Mouse (Mus musculus): Measurements from ENCODE around the gene Zfp109. TPM values are rescaled to one million over a fixed set of nuclear protein-coding genes. Genes with fewer than 3 reads are reported as not detected.

Gene Zfp109
- 2.0 TPM for polyA plus RNA-seq (2014; fragmentation: Illumina TruSeq; extraction: RNeasy Lipid Tissue Mini Kit (QIAGEN cat#74804); ENCODE audit: low read depth, low replicate concordance)

GRCm38 (mm10) chr7:24237040-24237791 lies at the start of gene Zfp109:
Gene Zfp109 (minus strand): TSS chr7:24237560.

DNA sequence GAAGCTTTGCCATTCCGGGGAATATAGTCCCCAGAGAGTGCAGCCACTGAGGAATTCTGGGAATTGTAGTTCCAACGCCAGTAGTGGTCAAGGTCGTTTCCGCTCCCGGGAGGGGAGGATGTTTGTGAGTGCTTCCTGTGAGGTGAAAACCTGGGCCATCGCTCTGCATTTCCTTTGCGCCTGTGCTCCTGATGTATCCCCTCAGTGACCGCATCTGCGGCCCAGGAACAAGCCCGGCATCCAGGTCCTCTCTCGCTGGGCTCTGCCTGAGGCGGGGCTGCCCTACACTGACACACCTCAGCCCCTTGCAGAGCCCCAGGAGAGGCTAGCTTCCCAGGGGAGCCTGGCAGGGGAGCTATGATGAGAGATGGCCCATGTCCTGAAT lies 32.9 kb upstream of the Zfp109 start, which contains the start of gene Zfp93:
Zfp93 (plus strand) TSS at position 133 of the 385 bp plus-strand sequence.

DNA sequence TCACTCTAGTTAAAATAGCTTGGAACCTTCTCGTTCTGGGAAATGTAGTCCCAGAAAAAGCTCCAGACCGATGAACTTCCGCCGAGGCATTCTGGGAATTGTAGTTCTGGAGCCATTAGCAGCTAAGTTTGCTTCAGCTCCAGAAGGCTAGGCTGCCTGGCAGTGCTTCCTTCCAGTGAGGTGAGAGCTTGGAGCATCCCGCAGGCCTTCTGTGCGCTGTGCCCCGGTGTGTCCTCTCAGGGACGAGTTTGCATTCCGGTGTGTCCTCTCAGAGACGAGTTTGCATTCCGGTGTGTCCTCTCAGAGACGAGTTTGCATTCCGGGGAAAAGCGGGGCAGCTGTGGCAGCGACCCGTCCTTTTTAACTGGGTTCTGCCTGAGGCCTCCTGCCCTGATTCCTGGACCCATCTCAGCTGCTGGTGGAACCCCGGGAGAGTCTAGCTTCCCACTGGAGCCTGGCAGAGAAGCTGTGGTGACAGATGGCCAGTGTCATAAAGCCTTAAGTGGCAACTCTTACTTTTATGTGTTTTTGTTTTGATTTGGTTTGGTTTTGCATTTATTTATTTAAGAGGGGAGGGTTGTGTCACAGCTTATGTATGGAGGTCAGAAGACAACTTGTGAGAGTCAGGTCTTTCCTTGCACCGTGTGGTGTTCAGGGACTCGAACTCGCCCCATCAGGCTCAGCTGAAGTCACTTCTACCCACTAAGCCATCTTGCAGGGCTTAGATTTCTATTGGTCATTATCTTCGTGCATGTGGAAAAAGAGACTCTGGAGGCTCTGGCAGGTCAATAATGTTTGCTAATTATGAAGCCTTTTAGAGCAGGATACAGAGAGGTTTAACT lies 17.5 kb upstream of the Zfp109 start, which contains the start of gene Zfp108:
Zfp108 (plus strand) TSS at position 162 of the 842 bp plus-strand sequence.

GRCm38 (mm10) chr7:24211343-24211742 lies 26.0 kb downstream of the Zfp109 start, which contains the start of gene Zfp111:
Gene Zfp111 (minus strand): TSS chr7:24211443.

Other genes starting within 250 kb of the Zfp109 start
- gene V1rd19, start 235.9 kb downstream of the Zfp109 start, polyA plus RNA-seq (2014; fragmentation: Illumina TruSeq; extraction: RNeasy Lipid Tissue Mini Kit (QIAGEN cat#74804); ENCODE audit: low read depth, low replicate concordance) = not detected
- gene Vmn1r183, start 184.3 kb downstream of the Zfp109 start, polyA plus RNA-seq (2014; fragmentation: Illumina TruSeq; extraction: RNeasy Lipid Tissue Mini Kit (QIAGEN cat#74804); ENCODE audit: low read depth, low replicate concordance) = not detected
- 15.8 TPM for gene Zfp180, start 155.6 kb downstream of the Zfp109 start, polyA plus RNA-seq (2014; fragmentation: Illumina TruSeq; extraction: RNeasy Lipid Tissue Mini Kit (QIAGEN cat#74804); ENCODE audit: low read depth, low replicate concordance)
- 4.6 TPM for gene Zfp112, start 125.2 kb downstream of the Zfp109 start, polyA plus RNA-seq (2014; fragmentation: Illumina TruSeq; extraction: RNeasy Lipid Tissue Mini Kit (QIAGEN cat#74804); ENCODE audit: low read depth, low replicate concordance)
- gene Zfp235, start 103.4 kb downstream of the Zfp109 start, polyA plus RNA-seq (2014; fragmentation: Illumina TruSeq; extraction: RNeasy Lipid Tissue Mini Kit (QIAGEN cat#74804); ENCODE audit: low read depth, low replicate concordance) = 4.2 TPM
- gene Zfp114, start 62.5 kb downstream of the Zfp109 start, polyA plus RNA-seq (2014; fragmentation: Illumina TruSeq; extraction: RNeasy Lipid Tissue Mini Kit (QIAGEN cat#74804); ENCODE audit: low read depth, low replicate concordance) = 0.13 TPM
- gene Zfp111, start 26.1 kb downstream of the Zfp109 start, polyA plus RNA-seq (2014; fragmentation: Illumina TruSeq; extraction: RNeasy Lipid Tissue Mini Kit (QIAGEN cat#74804); ENCODE audit: low read depth, low replicate concordance) = 4.3 TPM
- gene Zfp108, start 17.2 kb upstream of the Zfp109 start, polyA plus RNA-seq (2014; fragmentation: Illumina TruSeq; extraction: RNeasy Lipid Tissue Mini Kit (QIAGEN cat#74804); ENCODE audit: low read depth, low replicate concordance) = 2.1 TPM
- 4.3 TPM for gene Zfp93, start 32.9 kb upstream of the Zfp109 start, polyA plus RNA-seq (2014; fragmentation: Illumina TruSeq; extraction: RNeasy Lipid Tissue Mini Kit (QIAGEN cat#74804); ENCODE audit: low read depth, low replicate concordance)
- 3.4 TPM for gene Zfp61, start 63.7 kb upstream of the Zfp109 start, polyA plus RNA-seq (2014; fragmentation: Illumina TruSeq; extraction: RNeasy Lipid Tissue Mini Kit (QIAGEN cat#74804); ENCODE audit: low read depth, low replicate concordance)
- gene Zfp94, start 79.1 kb upstream of the Zfp109 start, polyA plus RNA-seq (2014; fragmentation: Illumina TruSeq; extraction: RNeasy Lipid Tissue Mini Kit (QIAGEN cat#74804); ENCODE audit: low read depth, low replicate concordance) = 3.9 TPM
- gene Tescl, start 96.4 kb upstream of the Zfp109 start, polyA plus RNA-seq (2014; fragmentation: Illumina TruSeq; extraction: RNeasy Lipid Tissue Mini Kit (QIAGEN cat#74804); ENCODE audit: low read depth, low replicate concordance) = not detected
- gene Lypd5, start 111.6 kb upstream of the Zfp109 start, polyA plus RNA-seq (2014; fragmentation: Illumina TruSeq; extraction: RNeasy Lipid Tissue Mini Kit (QIAGEN cat#74804); ENCODE audit: low read depth, low replicate concordance) = not detected
- 0.47 TPM for gene Kcnn4, start 132.7 kb upstream of the Zfp109 start, polyA plus RNA-seq (2014; fragmentation: Illumina TruSeq; extraction: RNeasy Lipid Tissue Mini Kit (QIAGEN cat#74804); ENCODE audit: low read depth, low replicate concordance)
- 12.3 TPM for gene Smg9, start 162.1 kb upstream of the Zfp109 start, polyA plus RNA-seq (2014; fragmentation: Illumina TruSeq; extraction: RNeasy Lipid Tissue Mini Kit (QIAGEN cat#74804); ENCODE audit: low read depth, low replicate concordance)
- not detected for gene Irgc1, start 214.7 kb upstream of the Zfp109 start, polyA plus RNA-seq (2014; fragmentation: Illumina TruSeq; extraction: RNeasy Lipid Tissue Mini Kit (QIAGEN cat#74804); ENCODE audit: low read depth, low replicate concordance)
- 4.3 TPM for gene Plaur, start 224.9 kb upstream of the Zfp109 start, polyA plus RNA-seq (2014; fragmentation: Illumina TruSeq; extraction: RNeasy Lipid Tissue Mini Kit (QIAGEN cat#74804); ENCODE audit: low read depth, low replicate concordance)
- gene Cadm4, start 244.5 kb upstream of the Zfp109 start, polyA plus RNA-seq (2014; fragmentation: Illumina TruSeq; extraction: RNeasy Lipid Tissue Mini Kit (QIAGEN cat#74804); ENCODE audit: low read depth, low replicate concordance) = 12.1 TPM

Measured in heart, adult 10 weeks (tissue).